Mouse (Mus musculus) left cerebral cortex, adult 18-20 months (tissue): Measurements from ENCODE around the gene Il10ra. TPM values are rescaled to one million over a fixed set of nuclear protein-coding genes. Genes with fewer than 3 reads are reported as not detected.

Experiments used
- DNase-seq, 2 experiments: peaks; one replicate each; pipeline ENCODE4 v3.0.0; 2021 to 2022; ENCODE audit warnings: low spot score in 2 of 2, mixed read lengths in 1 of 2
- microRNA-seq, 2 experiments: library from miRNA; unstranded; fragments of <30 nt; microRNA quantifications; one replicate each; pipeline ENCODE4 v1.2.0; 2021
- total RNA-seq, 2 experiments: library from RNA; stranded (reverse); gene quantifications; 2 replicates each; pipeline ENCODE4 v1.2.3; 2021

The Il10ra gene
- total RNA-seq, 2 experiments from 2014 or later, result 2.6 to 3.4 TPM

GRCm38 (mm10) chr9:45206121-45206520 is 62.8 kb downstream of the Il10ra start:
- no peak for DNase-seq

DNA sequence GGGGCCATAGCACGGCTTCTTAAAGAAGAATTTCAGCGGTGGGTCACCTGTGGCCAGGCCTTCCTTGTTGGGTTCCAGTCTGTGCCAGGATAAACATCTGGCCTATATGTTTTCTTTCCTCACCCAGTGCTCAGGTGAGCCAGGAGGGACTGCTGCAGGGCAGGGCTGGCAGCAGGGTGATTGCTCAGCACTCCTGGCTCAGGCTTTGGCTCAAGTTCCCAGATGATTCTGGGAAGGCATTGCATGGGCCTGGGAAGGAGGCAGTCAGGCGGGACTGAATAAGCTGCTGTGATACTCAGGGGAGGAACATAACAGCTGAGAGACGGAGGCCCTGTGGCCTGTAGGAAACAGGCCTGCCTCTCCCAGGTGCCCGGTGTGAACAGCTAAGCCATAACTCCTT is 63.8 kb downstream of the Il10ra start:
- DNase-seq, result no peak

Small RNA genes lying within 50 kb of the gene (microRNA-seq; reads per million reads assigned to microRNA genes)
- gene Mir7086, result 0 reads per million in 2 experiments

Other genes starting within 250 kb of the Il10ra start
- 1 to 10 TPM; 1.9 TPM for gene Mpzl2, start 229.3 kb downstream of the Il10ra start, total RNA-seq
- 1 to 10 TPM; 4.5 to 5.2 TPM for gene Mpzl3, start 214.0 kb downstream of the Il10ra start, total RNA-seq
- gene Jaml, start 190.0 kb downstream of the Il10ra start, total RNA-seq, result 1 to 10 TPM in 1 of 2 experiments, under 1 TPM in 1; 0.35 to 1.3 TPM
- 100 to 1,000 TPM; 267 to 274 TPM for gene Scn2b, start 151.4 kb downstream of the Il10ra start, total RNA-seq
- 10 to 100 TPM; 87.0 to 91.4 TPM for gene Scn4b, start 130.8 kb downstream of the Il10ra start, total RNA-seq
- gene BC049352, start 87.1 kb downstream of the Il10ra start, total RNA-seq, result 1 to 10 TPM in 1 of 2 experiments, under 1 TPM in 1; 0.84 to 1.3 TPM
- under 1 TPM in 1 of 2 experiments, not detected in 1; 0.28 TPM for gene Tmprss4, start 65.1 kb downstream of the Il10ra start, total RNA-seq
- not detected for gene Tmprss13, start 50.0 kb upstream of the Il10ra start, total RNA-seq
- gene Fxyd6, start 101.0 kb upstream of the Il10ra start, total RNA-seq, result 100 to 1,000 TPM in 1 of 2 experiments, 10 to 100 TPM in 1; 96.2 to 132 TPM
- 1 to 10 TPM; 8.0 to 8.2 TPM for gene Fxyd2, start 130.5 kb upstream of the Il10ra start, total RNA-seq
- gene Dscaml1, start 157.5 kb upstream of the Il10ra start, total RNA-seq, result 10 to 100 TPM; 47.7 to 48.3 TPM